Mouse (Mus musculus) megakaryocyte-erythroid progenitor cell, adult 5-6 weeks (primary cell): Measurements from ENCODE around the gene Map1b. TPM values are rescaled to one million over a fixed set of nuclear protein-coding genes. Genes with fewer than 3 reads are reported as not detected.

Experiments used
- ATAC-seq: replicated peaks from 2 replicates; pipeline ENCODE4 v1.8.0; 2016; ENCODE audit warnings: mild to moderate bottlenecking, inconsistent platforms; ENCODE audit not compliant: severe bottlenecking, poor library complexity, low FRiP score, low TSS enrichment
- total RNA-seq, 2 experiments: library from RNA; stranded (forward) in 1 of 2; stranded (reverse) in 1 of 2; fragments of 200-1000, 215-1000 nt in 1 of 2; fragments of >200 nt in 1 of 2; fragmentation: Nextera tagmentation in 1 of 2; gene quantifications; 2 replicates each; pipeline ENCODE4 v1.2.3; 2014 to 2017

Map1b gene
- total RNA-seq, 2 experiments from 2014 or later = not detected

DNA sequence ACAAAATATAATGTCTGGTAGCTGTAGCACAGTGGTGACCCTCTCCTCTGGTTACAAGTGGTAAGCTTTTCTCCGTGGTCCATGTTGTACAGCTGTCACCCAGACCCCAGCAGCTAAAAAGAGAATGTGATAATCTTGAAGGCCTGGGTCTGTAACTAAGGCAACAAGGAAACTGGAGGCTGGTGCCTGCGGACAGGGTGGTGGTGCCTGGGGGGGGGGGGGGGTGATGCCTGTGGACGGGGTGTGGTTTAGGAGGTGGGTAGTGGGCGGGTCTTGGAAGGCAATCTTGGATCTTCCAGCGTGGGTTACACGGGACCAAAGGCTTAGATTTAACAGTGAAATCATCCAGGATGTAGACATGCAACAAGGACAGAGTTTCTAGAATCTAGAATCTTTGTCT, 134.0 kb downstream of the Map1b start:
- ATAC-seq = no peak

DNA sequence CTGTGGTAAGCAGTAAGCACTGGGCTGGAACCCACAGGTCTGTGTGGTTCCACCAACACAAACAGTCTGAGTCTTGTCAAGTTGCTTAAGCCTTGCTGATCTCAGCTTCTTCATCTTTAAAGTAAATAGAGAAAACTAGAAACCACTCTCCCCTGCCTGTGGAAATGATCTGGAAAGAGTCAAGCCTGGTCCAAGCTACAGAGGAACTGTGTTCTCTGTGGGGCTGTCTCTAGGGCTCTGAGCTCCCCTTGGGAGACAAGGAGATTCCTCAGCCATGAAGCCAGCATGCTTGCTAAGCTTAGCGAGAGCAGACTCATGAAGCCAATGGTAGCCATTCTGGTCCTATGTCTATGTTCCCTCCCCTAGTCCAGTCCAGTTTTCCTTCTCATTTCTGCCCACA, 138.1 kb downstream of the Map1b start:
- ATAC-seq = no peak

DNA sequence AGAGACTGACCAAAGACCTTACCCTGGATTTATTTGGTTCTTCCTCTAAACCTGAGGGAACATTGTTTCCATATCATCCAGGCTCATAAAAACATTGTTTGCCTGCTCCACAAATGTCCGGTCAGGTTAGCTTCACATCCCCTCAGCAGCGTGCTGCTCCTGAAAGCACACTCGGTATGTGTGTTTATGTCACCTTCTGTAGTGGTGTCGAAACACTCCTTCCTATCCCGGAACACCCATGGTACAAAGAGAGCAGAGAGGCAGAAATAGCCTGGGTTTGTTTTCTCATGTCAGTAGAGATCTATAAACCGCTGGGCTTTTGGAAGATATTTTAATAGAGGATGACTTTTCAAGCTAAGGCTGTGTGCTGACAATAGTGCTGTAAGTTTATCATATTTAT, 139.3 kb downstream of the Map1b start:
- ATAC-seq = no peak

DNA sequence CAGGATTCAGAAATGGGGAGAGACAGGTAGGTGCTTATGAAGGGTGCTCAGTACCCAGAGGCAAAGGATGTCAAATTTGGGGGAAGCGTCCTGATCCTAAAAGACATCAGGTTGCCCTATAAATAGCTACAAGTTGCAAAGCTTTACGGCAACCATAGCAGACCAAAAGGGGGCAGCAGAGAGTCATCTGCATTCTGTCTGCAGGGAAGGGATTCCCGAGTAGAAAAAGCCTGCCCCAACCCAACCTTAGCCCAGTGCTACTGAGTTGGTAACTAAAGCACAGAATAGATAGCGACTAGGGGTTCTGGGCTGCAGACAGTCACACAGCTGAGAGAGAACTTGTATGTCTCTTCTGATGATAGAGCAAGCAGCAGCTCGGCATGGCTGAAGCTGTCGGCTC, 140.8 kb downstream of the Map1b start:
- ATAC-seq = peak; percentile 87

DNA sequence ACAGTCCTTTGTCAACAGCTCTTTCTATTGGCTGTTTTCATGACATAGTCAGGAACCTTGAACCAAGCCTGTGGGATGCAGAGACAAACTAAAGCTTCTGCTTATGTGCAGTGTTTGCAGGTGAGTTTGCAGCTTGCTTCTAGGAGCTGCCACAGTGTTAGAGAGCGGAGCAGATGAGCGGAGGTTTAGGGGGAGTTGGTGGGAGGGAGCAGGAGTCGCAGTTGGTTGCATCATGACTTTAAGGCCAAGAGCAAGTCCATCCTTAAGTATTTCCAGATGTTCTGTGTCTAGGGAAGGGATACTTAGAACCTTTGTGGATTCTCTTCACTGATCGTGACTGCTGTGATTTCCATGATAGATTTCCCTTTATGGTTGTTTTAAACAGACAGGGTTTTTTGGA, 142.1 kb downstream of the Map1b start:
- no peak for ATAC-seq

DNA sequence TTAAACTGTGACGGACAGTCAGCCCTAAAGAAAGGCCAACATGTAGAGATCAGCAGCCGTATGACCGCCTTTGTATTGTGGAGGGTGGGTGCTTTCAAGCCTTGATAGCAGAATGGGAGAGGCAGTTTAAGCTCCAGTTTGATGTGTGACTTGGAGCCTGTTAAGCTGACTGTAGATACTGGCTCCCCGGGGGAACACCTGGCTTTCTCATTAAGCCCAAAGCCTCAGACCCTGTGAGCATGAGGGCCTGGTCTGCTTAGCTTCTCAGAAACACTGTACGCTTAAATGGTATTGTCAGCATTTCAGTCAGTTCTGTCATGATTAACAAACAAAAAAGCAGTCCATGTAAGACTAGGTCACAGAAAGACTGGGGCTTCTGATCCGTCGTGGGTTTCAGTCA, 142.7 kb downstream of the Map1b start:
- ATAC-seq = no peak

Other genes with a start within 250 kb of the Map1b start
- 52.6 and 57.6 TPM in 2 replicates for gene Ptcd2, start 171.8 kb downstream of the Map1b start, total RNA-seq (2014; fragmentation: Nextera tagmentation)
- gene Ptcd2, start 171.8 kb downstream of the Map1b start, total RNA-seq (2017) = 60.9 and 74.7 TPM in 2 replicates
- 33.3 and 42.7 TPM in 2 replicates for gene Mrps27, start 171.8 kb downstream of the Map1b start, total RNA-seq (2014; fragmentation: Nextera tagmentation)
- 24.8 and 30.4 TPM in 2 replicates for gene Mrps27, start 171.8 kb downstream of the Map1b start, total RNA-seq (2017)